Mouse (Mus musculus): ENCODE measurements at regions not wholly inside any gene's neighbourhood (a gene's known extent, or its start where the extent isn't known, plus 50 kb on each side); places are given as distances from the start of the nearest gene placed in this dataset.

DNA sequence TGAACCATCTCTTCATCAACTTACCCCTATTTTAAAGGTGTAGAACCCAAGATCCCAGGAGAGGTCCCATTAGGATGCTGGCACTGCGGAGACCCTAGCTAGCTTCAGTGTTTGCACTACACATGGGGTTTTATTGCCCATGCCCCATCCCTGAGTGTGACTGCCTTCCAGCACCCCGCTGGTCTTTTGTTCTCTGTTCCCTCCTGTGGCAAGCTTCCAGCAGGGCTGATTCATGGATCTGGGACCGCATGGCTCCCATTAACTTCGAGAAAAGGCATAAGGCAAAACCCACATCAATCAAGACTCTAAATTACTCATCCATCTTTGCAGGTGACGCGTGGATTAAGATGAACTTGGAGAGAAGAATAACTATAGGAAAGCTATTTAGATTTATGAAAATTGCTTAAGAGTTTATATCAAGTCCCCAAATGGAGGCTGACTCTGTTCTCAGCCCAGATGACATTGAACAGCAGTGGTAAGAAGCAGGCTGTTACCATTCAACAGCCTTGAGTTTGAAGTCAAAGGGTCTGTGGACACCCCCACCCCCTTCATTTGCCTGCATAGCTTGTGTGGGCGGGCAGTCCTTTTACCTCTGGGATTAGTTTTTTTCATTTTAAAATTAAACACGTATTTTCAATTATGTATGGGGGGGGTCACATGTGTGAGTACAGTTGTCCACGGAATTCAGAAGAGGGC, 141.7 kb upstream of the Zfp618 start:
- ATAC-seq (ENCODE audit: low read depth) = no peak
- Histone ChIP-seq H3K4me2 (ENCODE audit: low read depth, low read length) (no peak overlapping the region), H3K4me1 (ENCODE audit: control insufficient read depth, low read depth, low read length) (no peaks in the 10 kb centered on the region), H3K9me3 (replicated peaks; ENCODE audit: control insufficient read depth, low read length) (no peaks in the 10 kb centered on the region), H3K4me3 (ENCODE audit: low read depth, low read length) (no peak overlapping the region), H3K27me3 (ENCODE audit: control insufficient read depth, insufficient read depth, low read depth, low read length) (no peaks in the 10 kb centered on the region), H3K9ac (ENCODE audit: low read depth, low read length) (no peak overlapping the region), H3K36me3 (ENCODE audit: control insufficient read depth, insufficient read depth) (no peaks in the 10 kb centered on the region), H3K27ac (ENCODE audit: low read length) (no peak overlapping the region)
- WGBS (ENCODE audit: insufficient replicate concordance) = 39% methylated on average over 9 of the region's 9 CpGs

DNA sequence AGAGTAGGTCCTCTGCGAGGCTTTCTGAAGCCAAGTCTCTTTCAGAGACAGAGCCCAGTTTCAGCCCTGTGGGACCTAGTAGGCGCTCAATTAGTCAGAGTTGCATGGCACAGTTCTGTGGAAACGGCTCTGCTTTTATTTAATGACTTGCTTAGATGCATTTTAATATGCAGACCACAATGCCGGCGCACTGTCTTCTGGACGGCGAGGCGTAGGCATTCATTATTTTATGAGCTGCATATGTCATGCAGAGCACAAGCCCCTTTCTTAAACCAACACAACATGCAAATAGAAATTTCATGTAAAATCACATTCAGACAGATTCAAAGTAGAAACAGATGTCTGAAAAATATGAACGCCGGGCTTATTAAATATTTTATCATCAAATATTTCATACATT, 140.8 kb upstream of the Zfp618 start:
- no peak for ATAC-seq (ENCODE audit: low read depth)
- Histone ChIP-seq H3K9ac (ENCODE audit: low read depth, low read length) (no peak overlapping the region), H3K27me3 (ENCODE audit: control insufficient read depth, insufficient read depth, low read depth, low read length) (no peaks in the 10 kb centered on the region), H3K4me2 (ENCODE audit: low read depth, low read length) (no peak overlapping the region), H3K4me1 (ENCODE audit: control insufficient read depth, low read depth, low read length) (no peaks in the 10 kb centered on the region), H3K27ac (ENCODE audit: low read length) (no peak overlapping the region), H3K36me3 (ENCODE audit: control insufficient read depth, insufficient read depth) (no peaks in the 10 kb centered on the region), H3K4me3 (ENCODE audit: low read depth, low read length) (no peak overlapping the region), H3K9me3 (replicated peaks; ENCODE audit: control insufficient read depth, low read length) (no peaks in the 10 kb centered on the region)
- 71% methylated on average over 10 of the region's 10 CpGs for WGBS (ENCODE audit: insufficient replicate concordance)

DNA sequence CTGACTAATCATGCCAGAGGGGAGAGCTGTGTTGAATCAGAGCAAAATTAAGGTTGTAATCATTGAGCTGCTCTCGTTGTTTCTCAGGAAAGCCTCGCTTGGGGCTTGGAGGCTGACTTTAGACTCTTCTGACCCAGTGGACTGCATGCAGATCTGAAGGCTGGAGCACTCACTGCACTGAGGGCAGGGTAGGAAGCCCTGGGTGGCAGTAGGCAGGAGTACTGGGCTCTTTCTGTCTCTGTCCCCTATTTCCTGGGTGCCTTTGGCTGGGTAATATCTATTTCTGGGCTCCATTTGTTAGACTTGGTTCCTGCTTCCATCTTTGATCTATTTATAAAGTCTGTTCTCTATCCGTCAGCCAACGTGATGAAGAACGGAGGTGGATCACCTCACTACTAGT, 140.1 kb upstream of the Zfp618 start:
- H3K4me3 ChIP-seq (ENCODE audit: low read depth, low read length) = no peak overlapping the region
- ATAC-seq (ENCODE audit: low read depth) = no peak

DNA sequence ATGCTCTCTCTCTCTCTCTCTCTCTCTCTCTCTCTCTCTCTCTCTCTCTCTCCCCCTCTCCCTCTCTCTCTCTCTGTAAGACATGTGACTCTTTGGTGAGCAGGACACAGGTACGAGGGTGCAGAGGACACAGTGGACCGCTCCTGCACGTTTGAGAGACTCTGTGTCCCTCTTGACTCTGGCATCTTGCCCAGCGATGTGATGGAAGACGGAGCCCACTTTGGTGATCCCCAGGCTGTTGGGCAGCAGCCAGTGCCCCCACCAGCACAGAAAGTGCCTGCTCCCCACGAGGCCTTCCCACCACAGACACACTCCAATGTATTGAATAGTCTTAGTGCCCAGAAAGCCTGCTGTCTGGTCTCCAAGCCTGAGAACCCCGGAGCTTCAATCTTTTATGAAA, 136.4 kb upstream of the Zfp618 start:
- Histone ChIP-seq H3K4me3 (ENCODE audit: low read depth, low read length) (no peak overlapping the region), H3K4me2 (ENCODE audit: low read depth, low read length) (no peak overlapping the region), H3K27me3 (ENCODE audit: control insufficient read depth, insufficient read depth, low read depth, low read length) (no peaks in the 10 kb centered on the region), H3K9me3 (replicated peaks; ENCODE audit: control insufficient read depth, low read length) (no peaks in the 10 kb centered on the region), H3K4me1 (ENCODE audit: control insufficient read depth, low read depth, low read length) (no peaks in the 10 kb centered on the region), H3K36me3 (ENCODE audit: control insufficient read depth, insufficient read depth) (no peaks in the 10 kb centered on the region), H3K9ac (ENCODE audit: low read depth, low read length) (no peak overlapping the region), H3K27ac (ENCODE audit: low read length) (no peak overlapping the region)
- WGBS (ENCODE audit: insufficient replicate concordance) = 58% methylated on average over 7 of the region's 7 CpGs
- no peak for ATAC-seq (ENCODE audit: low read depth)

More for the DNA sequence above, 140.1 kb upstream of the Zfp618 start:
- H3K27ac ChIP-seq (ENCODE audit: low read length) = no peak overlapping the region
- H3K27me3 ChIP-seq (ENCODE audit: control insufficient read depth, insufficient read depth, low read depth, low read length) = no peaks in the 10 kb centered on the region
- no peaks in the 10 kb centered on the region for H3K9me3 ChIP-seq (replicated peaks; ENCODE audit: control insufficient read depth, low read length)
- no peak overlapping the region for H3K4me2 ChIP-seq (ENCODE audit: low read depth, low read length)
- H3K9ac ChIP-seq (ENCODE audit: low read depth, low read length) = no peak overlapping the region
- WGBS (ENCODE audit: insufficient replicate concordance) = 62% methylated on average over 5 of the region's 5 CpGs
- no peaks in the 10 kb centered on the region for H3K36me3 ChIP-seq (ENCODE audit: control insufficient read depth, insufficient read depth)
- no peaks in the 10 kb centered on the region for H3K4me1 ChIP-seq (ENCODE audit: control insufficient read depth, low read depth, low read length)

DNA sequence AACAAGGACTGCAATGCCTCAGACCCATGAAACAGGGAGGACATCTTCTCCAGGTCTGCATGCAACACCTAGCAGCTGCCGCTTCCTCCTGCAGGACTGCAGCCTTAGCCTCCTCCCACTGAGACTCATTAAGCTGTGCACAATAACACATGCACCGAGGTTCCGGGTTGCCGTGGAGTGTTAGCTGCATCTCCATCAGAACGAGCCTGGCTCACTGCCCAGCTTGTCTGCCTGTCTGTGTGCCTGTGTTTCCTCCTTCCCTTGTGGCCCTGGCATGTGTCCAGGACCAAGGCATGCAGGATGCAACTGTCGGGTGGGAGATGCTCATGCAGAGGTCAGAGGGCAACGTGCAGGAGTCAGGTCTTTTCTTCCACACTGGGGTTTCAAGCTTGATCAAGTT, 131.4 kb upstream of the Zfp618 start:
- ATAC-seq (ENCODE audit: low read depth) = no peak
- no peak overlapping the region for H3K4me2 ChIP-seq (ENCODE audit: low read depth, low read length)
- 33% methylated on average over 7 of the region's 7 CpGs for WGBS (ENCODE audit: insufficient replicate concordance)
- no peaks in the 10 kb centered on the region for H3K36me3 ChIP-seq (ENCODE audit: control insufficient read depth, insufficient read depth)
- H3K4me3 ChIP-seq (ENCODE audit: low read depth, low read length) = no peak overlapping the region
- no peak overlapping the region for H3K27ac ChIP-seq (ENCODE audit: low read length)
- H3K4me1 ChIP-seq (ENCODE audit: control insufficient read depth, low read depth, low read length) = no peaks in the 10 kb centered on the region
- no peaks in the 10 kb centered on the region for H3K9me3 ChIP-seq (replicated peaks; ENCODE audit: control insufficient read depth, low read length)
- H3K27me3 ChIP-seq (ENCODE audit: control insufficient read depth, insufficient read depth, low read depth, low read length) = no peaks in the 10 kb centered on the region
- no peak overlapping the region for H3K9ac ChIP-seq (ENCODE audit: low read depth, low read length)

DNA sequence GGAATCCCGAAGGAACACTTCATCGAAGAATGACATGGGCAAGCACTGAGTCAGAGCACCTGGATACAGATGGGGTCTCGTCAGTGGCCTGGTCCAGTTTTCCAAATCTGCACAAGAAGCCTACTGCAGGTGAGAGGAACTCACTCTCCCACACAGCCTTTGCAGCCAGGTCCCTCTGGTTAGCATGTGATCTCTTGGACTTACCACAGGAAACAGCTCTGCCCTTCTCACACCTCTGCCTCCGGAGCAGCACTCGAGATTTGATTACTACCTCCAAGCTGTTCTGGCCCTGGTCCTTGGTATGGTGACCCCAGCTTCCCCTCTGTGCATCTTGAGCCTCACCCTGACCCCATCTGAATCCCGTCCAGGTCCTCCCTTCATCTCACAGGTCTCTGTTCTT, 128.5 kb upstream of the Zfp618 start:
- Histone ChIP-seq H3K9me3 (replicated peaks; ENCODE audit: control insufficient read depth, low read length) (no peaks in the 10 kb centered on the region), H3K36me3 (ENCODE audit: control insufficient read depth, insufficient read depth) (no peaks in the 10 kb centered on the region), H3K4me3 (ENCODE audit: low read depth, low read length) (no peak overlapping the region), H3K27me3 (ENCODE audit: control insufficient read depth, insufficient read depth, low read depth, low read length) (no peaks in the 10 kb centered on the region), H3K9ac (ENCODE audit: low read depth, low read length) (no peak overlapping the region), H3K4me1 (ENCODE audit: control insufficient read depth, low read depth, low read length) (no peaks in the 10 kb centered on the region), H3K4me2 (ENCODE audit: low read depth, low read length) (no peak overlapping the region), H3K27ac (ENCODE audit: low read length) (no peak overlapping the region)
- WGBS (ENCODE audit: insufficient replicate concordance) = 42% methylated on average over 6 of the region's 6 CpGs
- ATAC-seq (ENCODE audit: low read depth) = no peak

DNA sequence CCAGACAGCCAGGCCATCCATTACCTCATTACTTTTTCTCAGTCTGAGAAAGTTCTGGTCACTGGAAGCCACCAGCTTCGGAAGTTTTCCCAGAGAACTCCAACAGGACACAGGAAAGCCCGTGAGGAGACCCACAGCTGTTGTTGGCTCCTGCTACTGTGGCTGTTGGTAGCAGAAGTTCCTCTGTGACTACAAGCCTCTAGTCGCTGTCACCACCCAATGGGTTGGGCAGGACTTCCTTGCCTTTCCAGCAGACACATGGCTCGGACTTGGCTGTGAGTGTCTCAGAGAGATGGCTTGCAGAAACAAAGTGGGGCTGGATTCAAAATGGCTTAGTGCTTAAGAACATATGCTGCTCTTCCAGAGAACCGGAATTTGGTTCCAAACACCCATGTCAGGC, 114.8 kb upstream of the Zfp618 start:
- Histone ChIP-seq H3K4me3 (ENCODE audit: low read depth, low read length) (no peak overlapping the region), H3K36me3 (ENCODE audit: control insufficient read depth, insufficient read depth) (no peaks in the 10 kb centered on the region), H3K4me2 (ENCODE audit: low read depth, low read length) (no peak overlapping the region), H3K27ac (ENCODE audit: low read length) (no peak overlapping the region), H3K9me3 (replicated peaks; ENCODE audit: control insufficient read depth, low read length) (no peaks in the 10 kb centered on the region), H3K4me1 (ENCODE audit: control insufficient read depth, low read depth, low read length) (no peaks in the 10 kb centered on the region), H3K27me3 (ENCODE audit: control insufficient read depth, insufficient read depth, low read depth, low read length) (no peaks in the 10 kb centered on the region), H3K9ac (ENCODE audit: low read depth, low read length) (no peak overlapping the region)
- 41% methylated on average over 5 of the region's 5 CpGs for WGBS (ENCODE audit: insufficient replicate concordance)
- no peak for ATAC-seq (ENCODE audit: low read depth)

DNA sequence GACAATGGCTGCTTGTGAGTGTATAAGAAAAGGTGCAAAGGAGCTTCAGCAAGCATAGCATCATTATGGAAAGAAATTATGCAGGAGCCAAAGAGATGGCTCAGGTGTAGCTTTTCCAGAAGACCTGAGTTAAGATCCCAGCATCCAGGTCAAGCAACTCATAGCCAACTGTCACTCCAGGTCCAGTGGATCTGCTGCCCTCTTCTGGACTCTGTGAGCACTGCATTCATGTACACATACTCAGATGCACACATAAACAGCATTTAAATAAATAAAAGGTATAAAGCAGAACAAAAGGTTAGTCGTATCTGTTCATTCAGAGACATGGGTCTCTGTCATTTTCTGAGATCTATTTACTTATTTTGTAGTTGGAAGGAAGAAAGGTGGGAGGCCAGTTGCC, 112.0 kb upstream of the Zfp618 start:
- no peak overlapping the region for H3K4me2 ChIP-seq (ENCODE audit: low read depth, low read length)
- H3K36me3 ChIP-seq (ENCODE audit: control insufficient read depth, insufficient read depth) = no peaks in the 10 kb centered on the region
- no peak overlapping the region for H3K27ac ChIP-seq (ENCODE audit: low read length)
- H3K9me3 ChIP-seq (replicated peaks; ENCODE audit: control insufficient read depth, low read length) = no peaks in the 10 kb centered on the region
- no peaks in the 10 kb centered on the region for H3K4me1 ChIP-seq (ENCODE audit: control insufficient read depth, low read depth, low read length)
- no peaks in the 10 kb centered on the region for H3K27me3 ChIP-seq (ENCODE audit: control insufficient read depth, insufficient read depth, low read depth, low read length)
- no peak overlapping the region for H3K4me3 ChIP-seq (ENCODE audit: low read depth, low read length)
- no peak overlapping the region for H3K9ac ChIP-seq (ENCODE audit: low read depth, low read length)
- WGBS (ENCODE audit: insufficient replicate concordance) = 55% methylated on average over 1 of the region's 1 CpGs
- no peak for ATAC-seq (ENCODE audit: low read depth)

DNA sequence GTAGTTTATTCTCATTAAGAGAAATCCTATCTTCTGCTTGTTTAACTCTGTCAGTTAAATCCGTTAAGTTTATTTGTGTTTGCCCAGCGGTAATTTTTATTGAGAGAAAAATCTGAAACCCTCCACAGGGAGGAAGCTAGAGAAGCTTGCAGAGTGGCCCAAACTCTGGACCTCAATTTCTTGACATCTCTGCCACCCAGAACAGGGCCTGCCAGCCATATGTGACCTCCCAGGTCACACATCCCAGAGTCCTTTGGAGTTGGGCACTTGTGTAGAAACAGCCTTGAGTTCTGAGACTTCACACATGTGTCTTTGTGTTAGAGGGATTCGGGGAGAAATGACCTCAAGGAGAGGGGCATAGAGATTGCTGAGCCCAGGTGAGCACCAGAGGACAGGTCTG, 109.0 kb upstream of the Zfp618 start:
- 60% methylated on average over 3 of the region's 3 CpGs for WGBS (ENCODE audit: insufficient replicate concordance)
- no peaks in the 10 kb centered on the region for H3K9me3 ChIP-seq (replicated peaks; ENCODE audit: control insufficient read depth, low read length)

More for the DNA sequence above, 109.0 kb upstream of the Zfp618 start:
- H3K4me1 ChIP-seq (ENCODE audit: control insufficient read depth, low read depth, low read length) = no peaks in the 10 kb centered on the region
- no peaks in the 10 kb centered on the region for H3K36me3 ChIP-seq (ENCODE audit: control insufficient read depth, insufficient read depth)
- H3K27me3 ChIP-seq (ENCODE audit: control insufficient read depth, insufficient read depth, low read depth, low read length) = no peaks in the 10 kb centered on the region
- H3K4me3 ChIP-seq (ENCODE audit: low read depth, low read length) = no peak overlapping the region
- H3K4me2 ChIP-seq (ENCODE audit: low read depth, low read length) = no peak overlapping the region
- no peak overlapping the region for H3K9ac ChIP-seq (ENCODE audit: low read depth, low read length)
- ATAC-seq (ENCODE audit: low read depth) = no peak
- H3K27ac ChIP-seq (ENCODE audit: low read length) = no peak overlapping the region
